Mouse (Mus musculus) Muller cell, postnatal 12 days (primary cell): ENCODE results near the gene Cdh23.

Experiments used
- DNase-seq: peaks from one replicate; pipeline ENCODE4 v3.0.0-alpha.2; 2015; ENCODE audit errors: inconsistent ontology term

Gene Cdh23

DNA sequence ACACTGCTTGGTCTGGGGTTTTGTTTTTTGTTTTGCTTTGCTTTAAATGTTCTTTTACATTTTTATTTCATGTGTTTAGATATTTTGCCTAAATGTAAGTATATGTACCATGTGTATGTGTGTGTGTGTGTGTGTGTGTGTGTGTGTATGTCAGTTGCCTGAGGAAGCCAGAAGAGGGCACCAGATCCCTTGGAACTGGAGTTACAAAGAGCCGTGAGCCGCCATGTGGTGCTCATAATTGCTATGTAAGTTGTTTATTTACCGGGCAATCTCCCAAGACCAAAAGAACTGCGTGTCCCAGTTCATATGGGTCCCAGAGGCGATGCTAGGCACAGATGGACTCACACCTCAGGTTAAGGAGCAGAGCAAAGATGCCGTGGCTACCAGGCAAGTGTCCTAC, 214.9 kb downstream of the Cdh23 start:
- DNase-seq, result no peak

- no peak for DNase-seq
Measured at GRCm38 (mm10) chr10:60474549-60474948, 221.7 kb downstream of the Cdh23 start.

- peak; percentile 47 for DNase-seq
Measured at GRCm38 (mm10) chr10:60473782-60474322, 222.4 kb downstream of the Cdh23 start.

DNA sequence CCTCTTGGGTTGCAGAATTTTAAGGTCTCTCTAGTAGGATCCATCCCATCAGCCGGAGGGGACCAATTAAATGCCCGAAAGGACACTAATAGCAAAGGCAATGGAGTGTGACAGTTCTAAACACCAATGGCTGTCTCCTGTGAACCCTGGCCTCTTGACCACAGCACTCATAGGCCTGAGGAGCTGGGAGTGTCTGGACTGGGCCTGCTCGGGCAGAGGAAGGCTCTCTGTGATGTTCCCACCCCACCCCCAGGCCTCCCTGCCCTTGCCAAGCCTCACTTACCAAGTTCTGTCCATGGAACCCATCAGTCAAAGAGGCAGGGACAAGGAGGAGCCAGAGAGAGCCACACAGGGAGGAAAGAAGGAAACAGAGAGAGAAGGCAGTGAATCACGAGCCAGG, 228.5 kb downstream of the Cdh23 start:
- no peak for DNase-seq

DNA sequence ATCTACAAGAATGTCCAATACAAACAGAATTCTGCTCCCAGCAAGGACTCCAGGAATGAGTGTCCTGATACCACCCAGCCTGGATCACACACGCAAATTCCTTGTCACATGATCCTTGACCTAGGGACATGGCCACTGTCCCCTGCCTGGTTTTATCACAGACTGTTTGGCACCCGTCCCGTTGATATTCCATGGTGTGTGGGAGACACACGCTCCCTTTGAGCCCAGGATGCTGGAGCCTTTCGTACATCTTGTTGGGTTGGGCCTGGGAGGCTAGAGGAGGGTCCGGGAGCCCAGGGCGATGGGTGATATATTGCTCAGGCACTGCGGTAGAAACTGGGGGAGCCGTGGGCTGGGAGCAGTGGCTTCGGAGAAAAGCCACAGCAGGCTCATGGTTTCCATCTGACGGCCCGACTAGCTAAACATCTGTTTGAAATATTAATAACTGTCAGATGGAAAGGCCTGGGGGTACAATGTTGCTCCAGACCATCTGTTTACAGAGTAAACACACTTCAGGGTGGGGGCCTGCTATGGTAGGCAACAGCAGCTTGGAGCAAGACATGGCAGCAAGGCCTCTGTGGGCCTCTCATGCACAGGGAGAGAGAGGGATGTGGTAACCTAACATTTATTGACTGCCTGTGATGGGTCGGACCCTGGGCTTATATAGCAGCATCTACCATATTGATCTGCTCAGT, 232.2 kb downstream of the Cdh23 start:
- DNase-seq, result no peak

DNA sequence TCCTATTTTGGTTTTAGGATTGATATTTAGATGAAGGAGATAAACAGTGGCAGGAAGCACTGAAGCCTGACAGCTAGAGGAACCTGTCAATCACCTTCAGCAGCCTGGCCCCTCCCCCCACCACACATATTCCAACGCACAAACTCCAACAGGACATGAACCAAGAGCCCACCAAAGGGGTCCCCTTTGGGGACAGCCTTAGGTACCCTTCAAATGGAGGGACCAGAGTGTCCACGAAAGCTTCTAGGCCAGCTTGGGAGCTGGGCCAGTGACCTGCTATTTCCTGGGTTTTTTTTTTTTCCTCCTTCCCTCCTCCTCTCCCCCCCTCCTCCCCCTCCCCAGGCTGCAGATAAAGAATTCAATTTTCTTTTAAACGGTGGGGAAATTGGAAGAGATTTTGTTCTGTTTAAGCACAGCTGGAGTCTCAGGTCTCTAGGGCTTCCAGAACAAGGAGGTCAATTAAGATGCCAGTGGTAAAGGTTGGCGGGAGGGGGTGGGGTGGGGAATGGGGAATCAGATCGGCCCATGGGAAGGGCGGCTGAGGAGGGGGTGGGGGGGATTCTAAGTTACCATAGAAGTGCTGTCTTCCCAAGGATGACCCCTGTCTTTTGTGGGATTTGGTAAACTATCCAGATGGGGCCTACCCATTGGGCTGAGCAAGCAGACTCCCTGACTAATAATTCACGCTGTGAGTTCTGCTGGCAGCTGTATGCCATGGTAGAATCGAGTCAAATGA, 239.5 kb downstream of the Cdh23 start:
- DNase-seq, result no peak

DNA sequence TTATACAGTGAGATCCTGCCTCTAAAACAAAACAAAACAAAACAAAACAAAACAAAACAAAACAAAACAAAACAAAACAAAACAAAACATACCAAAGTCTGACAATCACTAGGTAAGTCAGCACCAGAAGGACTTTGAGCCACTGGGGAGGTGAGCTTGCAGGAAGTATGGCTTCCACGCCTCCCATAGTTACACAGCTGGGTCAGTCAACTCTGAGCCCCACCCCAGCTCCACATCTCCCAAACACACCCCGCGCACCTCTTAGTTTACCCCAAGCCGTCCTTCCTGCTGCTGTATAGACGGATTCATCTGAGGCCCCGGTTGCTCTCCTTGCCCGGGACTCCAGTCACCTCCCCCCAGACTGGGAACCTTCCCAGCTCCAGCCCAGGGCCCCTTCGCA, 241.1 kb downstream of the Cdh23 start:
- no peak for DNase-seq

GRCm38 (mm10) chr10:60447186-60447585, 249.1 kb downstream of the Cdh23 start:
- no peak for DNase-seq

DNA sequence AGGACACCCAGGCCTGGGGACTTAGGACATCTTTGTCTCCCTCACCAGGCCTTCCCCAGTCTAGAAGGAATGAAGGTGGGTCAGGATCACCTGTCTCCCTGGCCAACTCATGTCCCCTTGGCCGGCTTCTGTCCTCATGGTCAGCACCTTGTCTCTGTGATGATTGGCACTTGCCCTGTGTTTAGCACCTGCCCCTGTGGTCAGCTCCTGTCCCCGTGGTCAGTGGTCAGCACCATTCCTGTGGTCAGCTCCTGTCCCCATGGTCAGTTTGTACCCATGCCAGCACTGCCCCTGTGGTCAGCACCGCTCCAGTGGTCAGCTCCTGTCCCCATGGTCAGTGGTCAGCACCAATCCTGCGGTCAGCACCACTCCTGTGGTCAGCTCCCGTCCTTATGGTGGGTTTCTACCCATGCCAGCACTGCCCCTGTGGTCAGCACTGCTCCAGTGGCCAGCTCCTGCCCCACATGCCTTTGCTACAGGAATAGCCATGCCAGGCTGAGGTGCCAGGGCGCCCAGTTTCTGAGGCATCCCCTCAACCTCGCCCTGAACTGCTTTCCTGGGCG, 251.2 kb downstream of the Cdh23 start:
- DNase-seq, result peak; percentile 81

GRCm38 (mm10) chr10:60443078-60443477, 253.2 kb downstream of the Cdh23 start:
- DNase-seq, result no peak

DNA sequence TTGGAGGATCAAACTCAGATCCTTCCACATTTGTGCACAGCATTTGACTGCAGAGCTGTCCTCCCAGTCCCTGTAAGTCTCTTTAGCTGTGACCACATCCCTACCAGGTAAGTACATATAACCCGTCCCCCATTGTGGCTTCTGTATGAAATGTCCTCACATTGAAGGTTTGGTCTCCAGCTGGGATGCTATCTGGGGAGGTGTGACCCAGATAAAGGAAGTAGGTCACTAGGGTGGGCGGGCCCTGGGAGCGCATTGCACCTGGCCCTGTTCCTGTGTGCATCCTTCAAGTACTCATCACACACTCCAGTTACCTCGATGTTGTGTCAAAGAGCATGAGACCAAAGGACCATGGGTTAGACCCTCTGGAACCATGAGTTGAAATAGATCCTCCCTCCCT, 254.0 kb downstream of the Cdh23 start:
- DNase-seq, result no peak

DNA sequence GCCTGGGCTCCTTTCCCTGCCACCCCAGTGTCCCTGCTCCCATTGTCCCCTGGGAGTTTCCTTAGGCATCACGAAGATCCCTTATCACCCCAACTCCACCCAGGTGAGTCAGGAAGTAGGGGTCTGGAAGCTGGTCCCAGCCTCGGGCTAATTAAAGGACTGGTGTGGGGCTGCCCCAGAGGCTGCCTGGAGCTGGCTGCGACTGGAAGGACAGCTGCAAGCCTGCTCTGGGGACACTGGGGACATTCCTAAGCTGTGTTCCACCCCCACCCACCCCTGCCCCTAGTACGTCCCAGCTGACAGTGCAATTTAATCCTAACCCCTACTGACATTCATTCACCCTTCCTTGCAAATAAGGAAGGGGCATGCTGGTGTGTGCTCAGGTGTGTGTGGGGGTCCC, 263.6 kb downstream of the Cdh23 start:
- no peak for DNase-seq

GRCm38 (mm10) chr10:60430591-60430990, 265.7 kb downstream of the Cdh23 start:
- no peak for DNase-seq

DNA sequence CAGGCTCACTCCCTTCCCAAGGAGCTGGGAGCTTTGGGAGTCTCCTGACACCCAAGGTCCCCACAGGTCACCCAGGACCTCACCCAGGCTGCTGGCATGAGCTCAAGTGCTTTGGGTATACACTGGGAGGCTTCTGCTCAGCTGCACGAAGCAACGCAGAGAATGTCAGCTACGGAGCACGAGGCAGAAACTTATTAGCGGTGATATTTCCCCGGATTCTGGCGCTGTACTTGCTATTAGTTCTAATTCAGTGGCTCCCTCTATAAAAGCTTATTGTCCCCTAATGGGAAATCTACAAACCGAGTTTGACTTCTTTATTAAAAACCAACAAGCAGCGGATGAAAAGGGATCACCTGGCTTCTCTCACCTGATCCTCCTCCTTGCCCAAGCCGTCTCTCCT, 266.3 kb downstream of the Cdh23 start:
- peak; percentile 81 for DNase-seq

GRCm38 (mm10) chr10:60422756-60423155, 273.5 kb downstream of the Cdh23 start:
- no peak for DNase-seq

DNA sequence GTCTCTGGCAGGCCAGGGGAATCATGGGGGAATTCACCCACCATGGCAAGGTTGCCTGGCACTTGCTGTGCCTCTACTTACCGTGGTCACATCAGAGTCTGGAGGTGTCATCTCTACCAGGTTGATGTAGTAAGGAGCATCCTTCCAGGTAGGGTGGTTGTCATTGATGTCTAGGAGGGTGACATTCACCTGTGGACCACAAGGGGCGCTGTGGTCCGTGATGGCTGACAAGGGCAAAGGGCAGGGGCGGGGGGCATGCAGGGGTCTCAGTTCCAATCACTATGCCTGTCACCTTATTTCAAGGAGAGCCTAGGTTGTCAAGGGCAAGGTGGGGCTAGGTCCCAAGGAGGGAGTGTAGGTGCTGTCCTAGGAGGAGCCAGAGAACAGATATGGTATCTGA, 276.7 kb downstream of the Cdh23 start:
- no peak for DNase-seq

GRCm38 (mm10) chr10:60418137-60418536, 278.2 kb downstream of the Cdh23 start:
- DNase-seq, result peak; percentile 51

- peak; percentile 49 for DNase-seq
Measured at GRCm38 (mm10) chr10:60417041-60417440, 279.2 kb downstream of the Cdh23 start.

DNA sequence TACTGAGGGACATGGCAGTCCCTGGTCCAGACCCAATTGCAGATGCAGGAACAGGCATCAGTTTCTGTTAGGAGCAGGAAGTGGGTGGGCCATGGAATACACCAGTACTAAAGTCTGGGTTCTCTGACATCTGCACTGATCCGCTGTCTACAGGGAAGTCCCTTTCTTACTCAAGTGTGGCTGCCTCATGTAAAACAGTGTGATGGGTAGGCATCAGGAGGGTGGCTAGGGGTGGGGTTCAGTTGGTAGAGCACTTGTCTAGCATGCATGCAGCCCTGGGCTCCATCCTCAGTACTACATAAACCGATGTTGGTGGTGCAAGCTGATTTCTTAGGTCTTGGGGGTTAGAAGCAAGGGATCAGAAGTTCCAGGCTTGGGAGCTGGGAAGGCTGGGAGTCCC, 282.5 kb downstream of the Cdh23 start:
- DNase-seq, result no peak

- DNase-seq, result no peak
Measured at GRCm38 (mm10) chr10:60411794-60412193, 284.5 kb downstream of the Cdh23 start.

- peak; percentile 24 for DNase-seq
Measured at GRCm38 (mm10) chr10:60407831-60408230, 288.5 kb downstream of the Cdh23 start.

GRCm38 (mm10) chr10:60405460-60406177, 290.7 kb downstream of the Cdh23 start:
- DNase-seq, result peak; percentile 42
